Mouse (Mus musculus): ENCODE results near the gene Bglap2. TPM values are rescaled to one million over a fixed set of nuclear protein-coding genes. Genes with fewer than 3 reads are reported as not detected.
"Not testable (repeated sequence)": the region's sequence is repeated elsewhere in the genome, so short reads cannot be mapped to it uniquely, and the experiment has no call there.

The Bglap2 gene
- not detected in 2 replicates for polyA plus RNA-seq (2015; fragmentation: Nextera tagmentation; extraction: Ambion mirVana)

DNA sequence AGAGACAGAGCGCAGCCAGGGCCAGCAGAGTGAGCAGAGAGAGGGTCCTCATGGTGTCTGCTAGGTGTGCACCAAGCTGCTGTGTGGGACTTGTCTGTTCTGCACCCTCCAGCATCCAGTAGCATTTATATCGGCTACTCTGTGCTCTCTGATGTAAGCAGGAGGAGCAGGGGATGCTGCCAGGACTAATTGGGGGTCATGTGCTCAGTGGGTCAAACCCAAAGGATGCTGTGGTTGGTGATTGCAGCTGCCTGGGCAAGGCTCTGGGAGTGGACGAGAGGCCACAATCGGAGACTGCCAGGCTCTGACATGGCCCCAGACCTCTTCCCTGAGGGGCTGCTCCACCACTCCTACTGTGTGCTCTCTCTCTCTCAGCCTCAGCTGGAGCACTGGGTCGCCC, at the start of gene Bglap2:
Bglap2 (minus strand) TSS at position 101 of the 400 bp plus-strand sequence.
- H3K4me2 ChIP-seq; H3K9ac ChIP-seq; H3K4me3 ChIP-seq; H3K4me1 ChIP-seq; H3K9me3 ChIP-seq; ATAC-seq (ENCODE audit: borderline replicate concordance, extremely low read depth, low FRiP score, low TSS enrichment); H3K27me3 ChIP-seq; H3K27ac ChIP-seq; H3K36me3 ChIP-seq: not testable (repeated sequence)
- WGBS, result 64% methylated on average over 4 of the region's 5 CpGs

DNA sequence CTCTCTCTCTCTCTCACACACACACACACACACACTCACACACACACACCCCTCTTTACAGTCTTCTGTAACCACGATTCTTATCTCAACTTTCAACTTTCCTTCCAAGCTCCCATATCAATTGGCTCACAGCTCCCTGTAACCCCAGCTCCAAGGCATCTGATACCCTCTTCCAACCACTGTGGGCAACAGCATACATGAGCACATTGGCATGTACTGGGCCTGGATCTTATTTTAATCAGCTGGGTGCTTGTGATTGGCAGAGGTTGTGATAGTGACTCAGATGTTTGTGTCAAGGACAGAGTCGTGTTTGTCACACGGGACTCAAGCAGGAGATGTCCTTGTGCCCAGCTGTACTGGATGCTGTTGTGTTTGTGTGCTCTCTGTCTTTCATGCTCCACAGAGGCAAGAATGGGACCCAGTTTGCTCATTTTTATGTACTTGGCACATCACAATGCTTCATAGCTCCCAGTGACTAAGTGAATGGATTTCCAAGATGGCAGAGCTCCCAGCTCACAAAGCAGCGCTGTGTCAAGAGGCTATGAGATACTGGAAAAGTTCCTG, 48.9 kb upstream of the Bglap2 start:
- Histone ChIP-seq H3K36me3 (no peaks in the 10 kb centered on the region), H3K9me3 (no peaks in the 10 kb centered on the region), H3K4me3 (no peak overlapping the region), H3K9ac (no peak overlapping the region), H3K27me3 (no peaks in the 10 kb centered on the region), H3K27ac (no peak overlapping the region), H3K4me2 (no peak overlapping the region), H3K4me1 (peaks cover 12% of the 10 kb centered on the region)
- 71% methylated on average over 4 of the region's 4 CpGs for WGBS
- no peak for ATAC-seq (ENCODE audit: borderline replicate concordance, extremely low read depth, low FRiP score, low TSS enrichment)

DNA sequence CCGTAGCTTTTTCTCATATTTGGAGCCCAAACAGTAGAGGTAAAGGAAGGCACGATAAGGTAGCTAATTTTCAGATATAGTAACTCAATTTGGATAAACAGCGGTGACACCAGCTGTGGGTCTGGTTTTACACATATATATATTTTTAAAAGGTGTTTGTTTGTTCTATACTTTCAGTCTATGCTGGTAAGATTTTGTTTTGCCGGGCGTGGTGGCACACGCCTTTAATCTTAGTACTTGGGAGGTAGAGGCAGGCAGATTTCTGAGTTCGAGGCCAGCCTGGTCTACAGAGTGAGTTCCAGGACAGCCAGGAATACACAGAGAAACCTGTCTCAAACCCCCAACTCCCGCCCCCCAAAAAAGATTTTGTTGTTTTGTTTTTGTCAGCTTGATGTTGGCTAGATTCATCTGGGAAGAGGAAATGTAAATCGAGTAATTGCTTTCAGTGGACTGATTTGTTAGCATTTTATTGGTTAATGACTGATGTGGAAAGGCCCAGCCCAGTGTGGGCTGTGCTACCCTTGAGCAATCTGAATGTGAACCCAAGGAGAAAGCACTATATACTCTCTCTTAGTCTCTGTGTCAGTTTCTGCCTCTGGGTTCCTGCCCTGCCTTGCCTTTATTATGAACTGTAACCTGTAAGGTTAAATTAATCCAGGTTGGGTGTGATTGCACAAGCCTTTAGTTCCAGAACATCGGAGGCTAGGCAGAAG, 47.4 kb upstream of the Bglap2 start:
- Histone ChIP-seq H3K4me2 (peak overlapping the region; percentile 87), H3K9me3 (no peaks in the 10 kb centered on the region), H3K27me3 (no peaks in the 10 kb centered on the region), H3K27ac (no peak overlapping the region), H3K9ac (0 out of 2 replicates have a peak overlapping the region, but pooled peaks have one; percentile 24), H3K4me1 (peaks cover 19% of the 10 kb centered on the region), H3K36me3 (peaks cover 1% of the 10 kb centered on the region; the same call in 1 of the 2 replicates), H3K4me3 (no peak overlapping the region)
- ATAC-seq (ENCODE audit: borderline replicate concordance, extremely low read depth, low FRiP score, low TSS enrichment), result no peak
- 84% methylated on average over 10 of the region's 10 CpGs for WGBS

DNA sequence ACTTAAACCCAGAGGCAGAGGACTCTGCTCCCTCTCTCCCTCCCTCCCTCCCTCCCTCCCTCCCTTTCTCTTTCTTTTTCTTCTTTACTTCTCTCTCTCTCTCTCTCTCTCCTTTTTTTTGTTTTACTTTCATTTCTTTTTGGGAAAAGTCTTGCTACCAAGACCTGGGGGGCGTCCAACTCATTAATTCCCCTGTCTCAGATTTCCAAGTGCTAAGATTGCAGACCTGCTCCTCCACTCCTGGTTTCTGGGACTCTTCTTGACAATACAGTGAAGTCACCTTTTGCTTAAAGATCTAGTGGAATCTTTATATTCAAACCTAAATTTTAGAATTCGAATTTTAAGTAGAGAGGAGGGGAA, 46.8 kb upstream of the Bglap2 start:
- Histone ChIP-seq H3K4me3 (peak overlapping the region; percentile 87), H3K4me2 (peak overlapping the region; percentile 87), H3K36me3 (peaks cover 7% of the 10 kb centered on the region), H3K9ac (0 out of 2 replicates have a peak overlapping the region, but pooled peaks have one; percentile 24), H3K9me3 (no peaks in the 10 kb centered on the region), H3K4me1 (peaks cover 19% of the 10 kb centered on the region), H3K27ac (no peak overlapping the region), H3K27me3 (no peaks in the 10 kb centered on the region)
- no peak for ATAC-seq (ENCODE audit: borderline replicate concordance, extremely low read depth, low FRiP score, low TSS enrichment)
- WGBS, result 9% methylated on average over 2 of the region's 2 CpGs

DNA sequence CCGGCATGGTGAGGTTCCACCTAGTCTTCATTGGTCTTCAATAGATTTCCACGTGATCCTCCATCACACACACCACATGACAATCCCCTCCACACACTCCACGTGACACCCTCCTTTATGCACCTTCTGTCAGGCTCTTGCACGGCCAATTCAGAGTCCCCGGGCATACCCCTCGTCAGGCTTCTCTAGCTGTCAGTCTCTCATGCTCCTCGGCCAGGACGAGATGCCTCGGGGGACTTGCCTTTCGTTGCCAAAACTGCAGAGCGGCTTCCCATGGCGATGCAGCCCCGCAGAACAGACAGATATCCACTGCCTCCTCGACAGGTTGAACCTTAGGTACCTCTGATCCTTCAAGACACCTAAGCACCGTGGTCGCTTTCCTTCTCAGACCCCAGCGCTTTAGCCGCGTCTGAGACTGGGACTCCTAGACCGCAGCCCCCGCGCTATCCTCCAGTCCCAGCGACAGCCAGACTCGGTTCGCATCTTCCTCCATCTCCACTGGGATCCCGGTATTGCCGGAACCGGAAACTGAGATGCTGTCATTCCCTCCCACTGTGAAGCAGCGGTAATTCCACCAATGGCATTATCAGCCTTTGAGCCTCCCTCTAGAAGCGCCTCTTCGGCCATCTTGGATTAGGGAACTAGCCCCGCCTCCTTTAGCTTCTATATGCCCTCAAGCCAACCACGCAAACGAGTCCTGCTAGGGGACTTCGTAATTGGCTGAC, 46.3 kb upstream of the Bglap2 start, which contains the start of gene Slc25a44:
Slc25a44 (minus strand) TSS at position 535 of the 725 bp plus-strand sequence.
- peaks cover 12% of the 10 kb centered on the region for H3K36me3 ChIP-seq
- no peaks in the 10 kb centered on the region for H3K27me3 ChIP-seq
- peaks cover 19% of the 10 kb centered on the region for H3K4me1 ChIP-seq
- H3K27ac ChIP-seq, result no peak within 1 kb of the TSS
- WGBS, result 1% methylated on average over 35 of the region's 35 CpGs
- H3K4me3 ChIP-seq, result peak within 1 kb of the TSS; percentile 87
- H3K9ac ChIP-seq, result peak within 1 kb of the TSS; percentile 57
- peak; percentile 98 for ATAC-seq (ENCODE audit: borderline replicate concordance, extremely low read depth, low FRiP score, low TSS enrichment)
- H3K9me3 ChIP-seq, result no peaks in the 10 kb centered on the region
- peak within 1 kb of the TSS; percentile 87 for H3K4me2 ChIP-seq

DNA sequence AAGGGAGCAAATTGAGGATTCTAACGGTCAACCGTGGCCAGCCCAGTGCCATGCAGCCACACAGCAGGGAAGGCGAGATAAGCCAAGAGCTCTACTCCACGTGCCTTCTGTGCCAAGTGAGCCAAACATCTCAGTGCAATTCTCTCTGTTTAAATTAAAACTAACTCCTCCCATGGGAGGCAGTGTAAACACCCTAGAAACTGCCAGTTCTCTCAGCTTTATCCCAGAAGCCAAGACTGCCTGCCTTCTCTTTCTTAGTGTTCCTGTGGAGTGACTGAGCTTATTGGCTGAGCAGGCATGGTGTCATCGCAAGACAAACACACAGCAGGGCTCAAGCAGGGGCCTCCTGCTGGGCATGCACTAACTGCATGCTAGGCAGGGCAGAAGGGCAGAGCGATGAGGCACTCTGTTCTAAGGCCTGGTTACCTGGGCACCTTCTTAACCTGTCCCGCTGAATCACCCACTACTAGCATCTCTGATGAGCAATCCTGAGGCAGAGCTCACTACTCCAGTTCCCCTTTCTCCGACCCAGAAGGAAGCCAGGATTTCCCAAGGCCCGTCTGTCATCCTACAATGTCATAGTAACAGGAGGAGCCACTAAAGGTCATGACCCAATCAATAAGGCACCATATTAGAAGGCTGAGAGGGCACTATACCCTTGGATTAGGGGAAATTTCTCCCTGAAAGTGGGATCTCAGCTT, 43.7 kb upstream of the Bglap2 start:
- Histone ChIP-seq H3K4me1 (peaks cover 19% of the 10 kb centered on the region), H3K4me3 (no peak overlapping the region), H3K27me3 (no peaks in the 10 kb centered on the region), H3K9ac (no peak overlapping the region), H3K9me3 (no peaks in the 10 kb centered on the region), H3K27ac (peak overlapping the region; percentile 40), H3K4me2 (0 out of 2 replicates have a peak overlapping the region, but pooled peaks have one; percentile 11), H3K36me3 (peaks cover 32% of the 10 kb centered on the region)
- ATAC-seq (ENCODE audit: borderline replicate concordance, extremely low read depth, low FRiP score, low TSS enrichment), result peak; percentile 5; the same call in 1 of the 2 replicates
- 24% methylated on average over 9 of the region's 9 CpGs for WGBS

DNA sequence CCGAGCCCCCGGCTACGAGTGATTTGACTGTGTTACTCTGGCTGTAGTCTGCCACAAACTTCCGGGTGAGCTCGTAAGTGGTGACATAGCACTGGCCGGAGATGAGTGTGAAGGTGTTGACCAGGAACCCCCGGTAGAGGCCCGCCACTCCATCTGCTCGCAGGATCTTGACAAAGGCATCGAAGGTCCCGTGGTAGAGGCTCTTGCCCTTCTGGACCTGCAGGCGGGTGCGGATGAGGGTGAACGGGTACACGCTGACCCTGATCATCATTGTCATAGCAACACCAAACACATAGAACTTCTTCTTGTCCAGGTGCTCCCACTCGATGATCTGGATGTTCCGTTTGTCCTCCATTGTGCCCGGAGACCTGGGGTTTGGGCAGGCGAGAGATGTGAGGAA, 42.3 kb upstream of the Bglap2 start:
- no peak for ATAC-seq (ENCODE audit: borderline replicate concordance, extremely low read depth, low FRiP score, low TSS enrichment)
- Histone ChIP-seq H3K27me3 (no peaks in the 10 kb centered on the region), H3K4me3 (no peak overlapping the region), H3K36me3 (peaks cover 33% of the 10 kb centered on the region), H3K4me2 (no peak overlapping the region), H3K9me3 (no peaks in the 10 kb centered on the region), H3K27ac (no peak overlapping the region), H3K9ac (no peak overlapping the region), H3K4me1 (peaks cover 19% of the 10 kb centered on the region)
- WGBS, result 92% methylated on average over 19 of the region's 19 CpGs

DNA sequence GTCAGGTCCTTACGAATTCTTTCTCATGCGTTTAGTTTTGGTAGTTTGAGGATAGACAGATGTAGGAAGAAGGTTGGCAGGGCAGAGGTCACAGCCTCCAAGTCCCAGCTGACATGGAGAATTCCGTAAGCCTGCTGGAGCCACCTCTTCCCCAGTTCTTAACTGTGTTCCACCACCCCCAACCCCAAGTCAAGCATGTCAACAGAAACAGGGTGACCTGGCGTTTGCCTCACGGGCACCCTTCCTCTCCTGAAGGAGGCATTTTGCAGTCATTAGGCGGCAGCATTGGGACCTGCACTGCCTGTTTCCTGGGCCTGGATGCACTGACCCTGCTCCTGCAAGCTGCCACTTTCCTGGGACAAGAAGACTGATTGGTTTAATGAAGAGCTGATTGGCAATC, 39.5 kb upstream of the Bglap2 start:
- H3K36me3 ChIP-seq, result peaks cover 44% of the 10 kb centered on the region
- H3K4me1 ChIP-seq, result 0 out of 2 replicates have a peak, but pooled peaks cover 6% of the 10 kb centered on the region
- no peak overlapping the region for H3K27ac ChIP-seq
- ATAC-seq (ENCODE audit: borderline replicate concordance, extremely low read depth, low FRiP score, low TSS enrichment), result no peak
- H3K4me3 ChIP-seq, result no peak overlapping the region
- 67% methylated on average over 6 of the region's 6 CpGs for WGBS
- no peaks in the 10 kb centered on the region for H3K27me3 ChIP-seq
- H3K4me2 ChIP-seq, result no peak overlapping the region
- no peaks in the 10 kb centered on the region for H3K9me3 ChIP-seq
- H3K9ac ChIP-seq, result no peak overlapping the region

DNA sequence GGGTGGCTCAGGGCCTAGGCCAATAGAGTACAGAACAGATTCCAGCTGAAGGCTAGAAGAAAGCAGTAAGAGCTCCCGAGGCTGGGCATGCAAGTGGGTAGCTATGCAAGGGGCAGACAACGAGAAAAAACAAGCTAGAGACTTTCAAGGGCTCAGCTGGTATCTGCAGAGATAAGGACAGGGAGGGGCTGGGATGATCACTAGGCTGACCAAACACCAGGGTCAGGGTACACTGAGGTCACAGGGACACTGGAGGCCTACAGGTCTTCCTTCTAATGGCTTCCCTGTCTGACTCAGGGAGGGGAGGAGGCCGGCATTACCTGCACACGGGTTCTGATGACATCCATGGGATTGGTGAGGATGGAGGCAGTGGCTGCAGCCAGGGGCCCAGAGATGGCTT, 37.2 kb upstream of the Bglap2 start:
- Histone ChIP-seq H3K4me1 (peaks cover 4% of the 10 kb centered on the region; the same call in 1 of the 2 replicates), H3K4me3 (no peak overlapping the region), H3K27me3 (no peaks in the 10 kb centered on the region), H3K9me3 (no peaks in the 10 kb centered on the region), H3K36me3 (peaks cover 47% of the 10 kb centered on the region), H3K27ac (no peak overlapping the region), H3K4me2 (no peak overlapping the region), H3K9ac (no peak overlapping the region)
- no peak for ATAC-seq (ENCODE audit: borderline replicate concordance, extremely low read depth, low FRiP score, low TSS enrichment)
- 60% methylated on average over 4 of the region's 4 CpGs for WGBS

DNA sequence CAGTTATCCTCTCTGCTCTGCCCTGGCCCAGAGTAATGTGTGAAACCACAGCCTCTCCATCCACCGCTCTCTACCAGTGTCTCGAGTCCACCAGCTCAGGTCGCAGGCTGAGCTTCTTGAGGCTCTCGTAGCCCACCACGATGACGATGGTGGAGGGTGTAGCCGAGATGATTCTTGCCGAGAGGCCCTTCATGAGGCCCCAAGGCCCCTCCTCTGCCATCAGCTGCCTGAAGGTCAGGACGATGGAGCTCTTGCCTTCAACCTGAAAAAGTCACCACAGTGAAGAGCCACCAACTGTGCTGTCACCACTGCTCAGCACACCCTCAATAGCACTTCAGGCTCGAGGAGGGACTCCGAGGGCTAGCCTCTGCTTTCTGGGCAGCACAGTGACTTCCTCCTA, 34.1 kb upstream of the Bglap2 start:
- 81% methylated on average over 11 of the region's 11 CpGs for WGBS
- H3K36me3 ChIP-seq, result peaks cover 20% of the 10 kb centered on the region

DNA sequence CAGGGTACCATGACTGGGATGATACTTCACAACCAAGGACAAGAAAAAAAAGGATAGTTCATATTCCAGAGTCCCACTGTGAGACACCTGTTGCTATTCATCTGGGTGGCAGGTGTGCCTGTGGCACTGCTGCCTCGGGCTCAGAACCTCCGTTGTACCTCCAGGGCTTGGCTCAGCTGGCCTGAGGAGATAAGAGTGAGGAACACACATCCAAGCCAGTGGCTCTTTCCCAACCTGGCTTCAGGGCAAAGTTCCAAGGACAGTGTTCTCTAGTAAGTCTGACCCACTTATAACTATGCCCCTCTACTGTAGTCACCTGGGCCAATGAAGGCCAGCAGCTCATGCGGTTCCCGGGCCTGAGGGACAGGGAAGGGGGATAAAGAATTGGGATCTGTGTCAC, 33.2 kb upstream of the Bglap2 start:
- 81% methylated on average over 4 of the region's 4 CpGs for WGBS
- Histone ChIP-seq H3K4me3 (no peak overlapping the region), H3K27ac (no peak overlapping the region), H3K36me3 (peaks cover 19% of the 10 kb centered on the region), H3K9me3 (no peaks in the 10 kb centered on the region), H3K27me3 (no peaks in the 10 kb centered on the region), H3K4me1 (peaks cover 26% of the 10 kb centered on the region), H3K4me2 (no peak overlapping the region), H3K9ac (no peak overlapping the region)
- no peak for ATAC-seq (ENCODE audit: borderline replicate concordance, extremely low read depth, low FRiP score, low TSS enrichment)

More for the DNA sequence above, 34.1 kb upstream of the Bglap2 start:
- Histone ChIP-seq H3K9me3 (no peaks in the 10 kb centered on the region), H3K27me3 (no peaks in the 10 kb centered on the region), H3K9ac (no peak overlapping the region), H3K4me2 (no peak overlapping the region), H3K4me3 (no peak overlapping the region), H3K4me1 (peaks cover 23% of the 10 kb centered on the region), H3K27ac (no peak overlapping the region)
- ATAC-seq (ENCODE audit: borderline replicate concordance, extremely low read depth, low FRiP score, low TSS enrichment), result no peak

Data from lung, embryonic 15.5 days (tissue).